Mouse (Mus musculus) embryonic stem cell, embryonic (primary cell): ENCODE results near the gene T.

Experiments used
- CTCF ChIA-PET, 4 experiments: fragments of 300-600 bp in 2 of 4; fragments of 350-600 bp in 2 of 4; sonication (Branson Sonifier 250); formaldehyde crosslinking; loops; one replicate each; lab custom pipeline; 2022; ENCODE audit warnings: inconsistent platforms in 2 of 4; lab: Charles Lee
- POLR2A ChIA-PET, 4 experiments: fragments of 300-600 bp in 2 of 4; fragments of 350-600 bp in 2 of 4; sonication (Branson Sonifier 250); formaldehyde crosslinking; loops; one replicate each; lab custom pipeline; 2022; ENCODE audit warnings: antibody characterized with exemption in 4 of 4, inconsistent platforms in 1 of 4; lab: Charles Lee

Gene T

DNA sequence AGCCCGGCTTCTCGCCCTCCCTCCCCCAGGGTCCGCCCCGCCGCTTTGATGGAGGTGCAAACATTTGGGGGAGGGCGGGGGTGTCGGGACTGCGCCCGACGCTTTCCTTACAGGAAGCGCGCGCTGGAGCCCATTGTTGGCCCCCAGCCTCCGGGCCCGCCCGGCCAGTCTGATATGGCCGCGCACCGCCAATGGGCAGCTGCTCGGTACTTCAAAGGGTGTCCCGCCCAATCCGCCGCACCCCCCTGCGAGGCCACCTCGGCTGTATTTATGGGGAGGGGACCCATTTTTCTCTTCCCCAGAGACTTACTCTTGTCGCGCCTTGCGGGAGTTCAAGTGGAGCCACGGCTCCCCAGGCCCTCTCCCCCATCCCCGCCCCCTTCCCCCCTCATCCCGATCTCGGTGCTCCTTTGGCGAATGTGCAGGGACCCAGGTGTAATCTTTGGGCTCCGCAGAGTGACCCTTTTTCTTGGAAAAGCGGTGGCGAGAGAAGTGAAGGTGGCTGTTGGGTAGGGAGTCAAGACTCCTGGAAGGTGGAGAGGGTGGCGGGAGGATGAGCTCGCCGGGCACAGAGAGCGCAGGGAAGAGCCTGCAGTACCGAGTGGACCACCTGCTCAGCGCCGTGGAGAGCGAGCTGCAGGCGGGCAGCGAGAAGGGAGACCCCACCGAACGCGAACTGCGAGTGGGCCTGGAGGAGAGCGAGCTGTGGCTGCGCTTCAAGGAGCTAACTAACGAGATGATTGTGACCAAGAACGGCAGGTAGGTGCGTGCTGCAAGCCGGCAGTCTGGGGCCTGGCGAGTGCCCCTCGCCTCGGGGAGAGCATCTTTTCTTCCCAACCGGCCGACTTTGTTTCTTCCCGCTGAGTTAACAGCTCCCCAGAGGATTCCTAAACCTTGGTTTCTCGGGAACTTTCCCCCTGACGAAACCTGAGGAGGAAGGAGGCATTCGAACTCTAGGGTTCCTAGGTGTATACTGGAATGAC is at the start of gene T:
Gene T, plus strand, starts transcription at position 446 of the 983 bp plus-strand sequence.
- ChIA-PET CTCF (interaction anchor here in 3 of 4 experiments (1.0 to 2.7 kb wide), 5 partner anchors 11 to 27 kb away, joined by 3 to 8 read pairs (median 4); no protein-coding TSS in a partner anchor), POLR2A (interaction anchor here in 2 of 4 experiments (0.7 to 1.9 kb wide), 5 partner anchors 31 to 266 kb away, joined by 3 to 6 read pairs (median 4); no protein-coding TSS in a partner anchor)

- POLR2A ChIA-PET = interaction anchor here in 1 of 4 experiments (0.6 kb wide), 2 partner anchors 10 to 131 kb away, joined by 3 to 4 read pairs; no protein-coding TSS in a partner anchor
- CTCF ChIA-PET = interaction anchor here in 2 of 4 experiments (0.6 to 1.6 kb wide), 4 partner anchors 12 to 42 kb away, joined by 3 to 6 read pairs (median 4); no protein-coding TSS in a partner anchor
Measured at GRCm38 (mm10) chr17:8385441-8385840, 48.8 kb upstream of the T start.

GRCm38 (mm10) chr17:8388463-8388862 is 45.8 kb upstream of the T start:
- ChIA-PET CTCF (interaction anchor here in 2 of 4 experiments (1.6 to 4.2 kb wide), 4 partner anchors 34 to 41 kb away, joined by 4 to 47 read pairs (median 8); no protein-coding TSS in a partner anchor), POLR2A (interaction anchor here in 1 of 4 experiments (1.4 kb wide), 1 partner anchor 16 kb away, joined by 4 read pairs; no protein-coding TSS in a partner anchor)

- POLR2A ChIA-PET = interaction anchor here in 2 of 4 experiments (1.2 to 1.8 kb wide), 7 partner anchors 10 to 41 kb away, joined by 3 to 4 read pairs (median 4); no protein-coding TSS in a partner anchor
Measured at GRCm38 (mm10) chr17:8388990-8389789, 45.0 kb upstream of the T start.

GRCm38 (mm10) chr17:8389790-8390095 is 44.5 kb upstream of the T start:
- ChIA-PET POLR2A (interaction anchor here in 2 of 4 experiments (1.1 to 1.8 kb wide), 7 partner anchors 11 to 40 kb away, joined by 3 to 4 read pairs (median 4); no protein-coding TSS in a partner anchor), CTCF (interaction anchor here in 3 of 4 experiments (0.6 to 4.2 kb wide), 16 partner anchors 9 to 126 kb away, joined by 3 to 47 read pairs (median 6); no protein-coding TSS in a partner anchor)

More at GRCm38 (mm10) chr17:8388990-8389789, 45.0 kb upstream of the T start:
- CTCF ChIA-PET = interaction anchor here (0.6 to 4.2 kb wide), 17 partner anchors 9 to 125 kb away, joined by 3 to 47 read pairs (median 5); no protein-coding TSS in a partner anchor

GRCm38 (mm10) chr17:8390487-8390886 is 43.7 kb upstream of the T start:
- ChIA-PET CTCF (interaction anchor here in 3 of 4 experiments (0.7 to 4.2 kb wide), 12 partner anchors 9 to 79 kb away, joined by 3 to 47 read pairs (median 5); no protein-coding TSS in a partner anchor), POLR2A (interaction anchor here in 2 of 4 experiments (1.1 to 2.1 kb wide), 10 partner anchors 11 to 39 kb away, joined by 3 to 5 read pairs (median 4); no protein-coding TSS in a partner anchor)

DNA sequence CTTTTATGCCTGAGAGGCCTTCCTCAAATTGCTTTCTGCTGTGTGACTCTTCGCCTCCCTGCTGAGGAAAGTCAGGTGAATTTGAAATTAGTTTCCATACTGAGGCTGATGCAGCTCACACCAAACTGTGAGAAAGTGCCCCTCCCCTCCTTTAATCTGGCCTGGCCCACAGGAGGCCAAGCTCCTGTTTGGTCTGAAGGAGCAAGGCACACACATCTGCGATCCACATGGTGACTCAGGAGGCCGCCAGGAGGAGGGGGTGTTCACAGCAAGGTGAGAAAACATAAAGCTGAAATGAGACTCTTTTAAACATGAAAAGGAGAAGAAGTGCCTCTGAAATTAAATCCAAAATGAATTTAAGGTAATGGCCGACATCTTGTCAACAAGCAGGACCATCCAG is 37.9 kb upstream of the T start:
- CTCF ChIA-PET = interaction anchor here (0.7 to 1.9 kb wide), 7 partner anchors 12 to 138 kb away, joined by 3 to 9 read pairs (median 3); no protein-coding TSS in a partner anchor
- POLR2A ChIA-PET = interaction anchor here in 2 of 4 experiments (0.8 to 1.5 kb wide), 4 partner anchors 12 to 19 kb away, joined by 3 to 4 read pairs (median 4); no protein-coding TSS in a partner anchor

- CTCF ChIA-PET = interaction anchor here in 3 of 4 experiments (0.6 to 1.9 kb wide), 8 partner anchors 9 to 1548 kb away, joined by 3 to 9 read pairs (median 3); no protein-coding TSS in a partner anchor
Measured at GRCm38 (mm10) chr17:8397946-8398345, 36.3 kb upstream of the T start.

DNA sequence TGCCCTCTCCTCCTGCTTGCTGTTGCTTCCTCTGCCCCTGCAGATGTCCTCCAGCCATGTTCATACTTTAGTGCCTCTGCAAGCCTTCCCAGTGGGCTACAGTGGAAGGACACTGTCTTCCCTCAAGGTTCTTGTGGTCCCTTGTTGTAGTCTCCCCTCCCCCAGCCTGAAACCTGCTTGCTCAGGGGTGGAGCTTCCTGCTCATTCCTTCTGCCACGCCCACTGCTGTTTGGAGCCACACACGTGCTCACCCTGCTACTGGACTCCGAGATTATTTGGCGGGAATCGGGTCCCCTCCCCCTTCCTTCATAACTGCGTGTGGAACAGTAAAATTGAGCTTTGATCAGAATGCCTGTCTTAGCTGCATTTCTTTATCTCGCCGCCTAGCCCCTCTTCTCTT is 30.3 kb upstream of the T start:
- CTCF ChIA-PET = interaction anchor here in 3 of 4 experiments (0.6 to 0.8 kb wide), 4 partner anchors 26 to 1249 kb away, joined by 3 to 4 read pairs (median 3); no protein-coding TSS in a partner anchor

More at GRCm38 (mm10) chr17:8397946-8398345, 36.3 kb upstream of the T start:
- POLR2A ChIA-PET = interaction anchor here in 3 of 4 experiments (0.6 to 1.7 kb wide), 5 partner anchors 11 to 658 kb away, joined by 3 to 8 read pairs (median 4); partner anchors contain the start of gene T (in 1 of the 3)

DNA sequence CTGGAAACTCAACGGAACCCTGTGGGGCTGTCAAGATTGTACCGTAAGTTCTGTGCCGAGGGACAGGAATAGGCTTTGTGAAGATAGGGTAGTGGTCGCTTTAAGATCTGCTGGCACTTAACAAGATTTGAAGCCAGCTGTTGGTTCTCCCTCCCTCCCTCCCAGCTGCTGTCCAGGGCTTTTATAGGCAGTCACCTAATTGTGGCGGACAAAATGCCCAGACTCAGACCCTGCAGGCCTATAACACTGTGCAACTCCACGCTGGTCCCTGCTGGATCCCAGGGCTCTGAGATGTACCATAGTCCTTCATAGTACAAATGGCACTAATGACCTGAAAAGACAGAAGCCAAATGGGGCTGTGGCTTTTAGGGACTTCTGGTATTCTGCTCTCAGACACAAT is 27.9 kb upstream of the T start:
- CTCF ChIA-PET = interaction anchor here in 1 of 4 experiments (0.6 kb wide), 1 partner anchor 10 kb away, joined by 5 read pairs; no protein-coding TSS in a partner anchor
- POLR2A ChIA-PET = interaction anchor here in 1 of 4 experiments (1.1 to 1.5 kb wide), 3 partner anchors 8 to 27 kb away, joined by 3 to 5 read pairs (median 3); no protein-coding TSS in a partner anchor

More for the DNA sequence above, 30.3 kb upstream of the T start:
- POLR2A ChIA-PET = interaction anchor here in 2 of 4 experiments (0.6 to 1.2 kb wide), 2 partner anchors 30 to 382 kb away, joined by 3 to 4 read pairs; partner anchors contain the start of gene T (in 1 of the 2)

DNA sequence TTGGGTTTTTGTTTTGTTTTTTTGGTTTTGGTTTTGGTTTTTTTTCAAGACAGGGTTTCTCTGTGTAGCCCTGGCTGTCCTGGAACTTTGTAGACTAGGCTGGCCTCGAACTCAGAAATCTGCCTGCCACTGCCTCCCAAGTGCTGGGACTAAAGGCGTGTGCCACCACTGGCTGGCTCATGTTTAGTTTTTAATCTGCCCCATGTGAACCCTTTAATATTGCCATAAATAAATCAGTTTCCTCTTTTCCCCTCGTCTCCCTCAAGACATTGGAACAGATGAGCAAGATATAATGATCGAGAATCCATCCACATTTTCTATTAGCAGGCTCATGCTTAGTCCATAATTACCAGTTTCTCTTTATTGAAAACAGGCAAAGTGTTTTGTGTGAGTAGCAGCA is 26.2 kb upstream of the T start:
- ChIA-PET CTCF (interaction anchor here in 3 of 4 experiments (0.9 to 2.1 kb wide), 4 partner anchors 13 to 19 kb away, joined by 3 to 15 read pairs (median 4); no protein-coding TSS in a partner anchor), POLR2A (interaction anchor here in 2 of 4 experiments (1.0 to 1.5 kb wide), 6 partner anchors 10 to 96 kb away, joined by 4 to 9 read pairs (median 5); no protein-coding TSS in a partner anchor)

DNA sequence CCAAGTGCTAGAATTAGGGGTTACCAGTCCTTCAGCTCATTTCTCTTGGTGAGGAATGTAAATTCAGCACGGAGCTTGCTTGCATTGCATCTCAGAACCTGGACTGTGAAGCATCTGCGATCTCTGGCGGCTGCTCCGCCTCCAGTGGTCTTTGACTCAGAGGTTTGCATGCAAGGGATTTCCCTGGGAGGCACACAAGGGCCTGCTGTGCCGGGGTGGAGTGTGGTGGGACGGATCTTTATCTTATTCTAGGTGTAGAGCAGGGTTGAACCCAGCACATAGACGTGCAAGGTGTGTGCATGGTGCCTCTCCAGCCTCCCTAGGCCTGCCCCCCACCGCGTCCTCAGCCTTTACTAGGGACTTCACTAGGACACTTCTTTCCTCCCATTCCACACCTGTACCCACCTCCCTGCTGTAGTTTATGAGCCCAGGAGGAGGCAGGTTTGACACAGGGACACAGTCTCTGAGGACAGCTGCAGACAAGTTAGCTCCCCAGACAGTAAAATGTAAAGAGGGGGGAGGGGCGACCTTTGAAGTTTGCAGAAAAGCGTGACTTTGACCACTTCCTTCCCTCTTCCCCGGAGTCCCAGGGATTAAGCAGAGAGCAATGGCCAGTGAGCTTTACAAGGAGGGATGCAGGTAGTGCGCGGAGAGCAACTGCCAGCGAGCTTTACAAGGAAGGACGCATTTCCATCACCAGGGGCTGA is 25.5 kb upstream of the T start:
- POLR2A ChIA-PET = interaction anchor here in 3 of 4 experiments (0.6 to 3.2 kb wide), 16 partner anchors 11 to 96 kb away, joined by 3 to 10 read pairs (median 4); no protein-coding TSS in a partner anchor
- CTCF ChIA-PET = interaction anchor here (0.6 to 2.1 kb wide), 17 partner anchors 11 to 881 kb away, joined by 3 to 15 read pairs (median 3); no protein-coding TSS in a partner anchor

DNA sequence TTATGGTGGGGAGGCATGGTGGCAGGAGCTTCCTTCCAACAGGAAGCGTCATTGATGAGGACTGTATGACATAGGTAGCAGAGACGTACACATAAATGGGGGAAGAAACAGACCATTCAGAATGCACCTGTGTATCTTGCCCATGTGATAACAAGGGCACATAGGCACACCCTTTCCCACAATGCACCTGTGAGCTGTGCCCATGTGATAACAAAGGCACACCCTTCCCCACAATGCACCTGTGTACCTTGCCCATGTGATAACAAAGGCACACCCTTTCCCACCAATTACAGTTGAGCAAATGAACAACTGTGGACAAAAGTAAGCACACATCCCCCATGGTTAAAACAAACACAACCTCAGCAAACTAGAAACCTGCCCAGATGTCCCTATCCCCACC is 23.9 kb upstream of the T start:
- ChIA-PET CTCF (interaction anchor here in 1 of 4 experiments (0.6 to 2.1 kb wide), 2 partner anchors 11 to 397 kb away, joined by 3 to 15 read pairs; no protein-coding TSS in a partner anchor), POLR2A (interaction anchor here in 1 of 4 experiments (1.3 to 3.2 kb wide), 2 partner anchors 14 to 19 kb away, joined by 3 to 10 read pairs; no protein-coding TSS in a partner anchor)

- ChIA-PET CTCF (interaction anchor here in 2 of 4 experiments (0.8 to 2.5 kb wide), 4 partner anchors 10 to 24 kb away, joined by 3 to 11 read pairs (median 6); no protein-coding TSS in a partner anchor), POLR2A (interaction anchor here in 2 of 4 experiments (1.1 to 1.6 kb wide), 5 partner anchors 8 to 22 kb away, joined by 3 to 5 read pairs (median 3); no protein-coding TSS in a partner anchor)
Measured at GRCm38 (mm10) chr17:8413656-8414055, 20.6 kb upstream of the T start.

- POLR2A ChIA-PET = interaction anchor here in 2 of 4 experiments (0.8 to 1.4 kb wide), 3 partner anchors 9 to 19 kb away, joined by 3 read pairs; no protein-coding TSS in a partner anchor
- CTCF ChIA-PET = interaction anchor here in 3 of 4 experiments (0.5 to 2.5 kb wide), 6 partner anchors 8 to 364 kb away, joined by 3 to 11 read pairs (median 4); no protein-coding TSS in a partner anchor
Measured at GRCm38 (mm10) chr17:8415533-8415932, 18.7 kb upstream of the T start.
